Comparison of ENCODE assay signal across 25 mouse cellular contexts in the genomic region with DNA sequence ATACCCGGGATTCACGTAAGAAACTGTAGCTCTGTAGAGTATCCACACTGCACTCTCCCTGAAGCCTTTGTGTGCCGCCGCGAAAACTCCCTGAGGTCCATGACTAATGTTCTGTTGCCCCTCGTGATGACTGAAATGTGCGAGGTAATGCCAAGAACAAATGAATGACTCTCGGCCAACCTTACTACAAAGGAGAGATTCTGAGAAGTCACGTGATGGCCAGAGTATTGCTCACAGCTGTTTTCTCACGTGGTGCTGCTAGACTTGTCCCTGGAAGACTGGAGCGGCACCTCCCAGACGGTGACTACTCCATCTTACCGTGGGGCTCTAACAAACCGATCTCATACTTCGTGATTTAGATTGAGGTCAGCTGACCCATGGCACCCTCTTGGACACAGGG.
DNase-seq lines count a peak whose midpoint lies in the region; ATAC-seq and TF ChIP-seq lines count a peak whose summit lies in the region.
"Had no signal": no experiment of that assay in that cellular context is flagged by ENCODE, and none has a peak within 500 bp of the region (broad histone marks: within the 10 kb centered on the region; RNA-seq: fewer than 3 reads in every experiment).

No protein-coding gene starts in this region.

- no peaks in the 10 kb centered on the region for H3K36me3 ChIP-seq in lung, postnatal 0 days (ENCODE audit: insufficient read depth, low read length)
- H3K36me3 ChIP-seq in limb, embryonic 14.5 days (ENCODE audit: control insufficient read depth, insufficient read depth, low read length), result no peaks in the 10 kb centered on the region
- H3K36me3 ChIP-seq in forebrain, embryonic 14.5 days (ENCODE audit: control insufficient read depth, insufficient read depth, low read length), result no peaks in the 10 kb centered on the region
- no peaks in the 10 kb centered on the region for H3K36me3 ChIP-seq in hindbrain, embryonic 13.5 days
- H3K36me3 ChIP-seq: forebrain, embryonic 15.5 days; hindbrain, embryonic 10.5 days; limb, embryonic 12.5 days; lung, embryonic 15.5 days; midbrain, embryonic 12.5 days; neural tube, embryonic 13.5 days had no signal

- peak; percentile 12 for DNase-seq in gastrocnemius, postnatal 14 days
- DNase-seq in gastrocnemius, postnatal 4 days (ENCODE audit: low spot score in 2 of 2), result no peak
- peak; percentile 3 for DNase-seq in lung, postnatal 36 days
- DNase-seq in lung, postnatal 0 days (ENCODE audit: low spot score), result no peak
- peak; percentile 27 for DNase-seq in limb, embryonic 14.5 days (ENCODE audit: low spot score)
- no peak for DNase-seq in forebrain, embryonic 14.5 days (ENCODE audit: low spot score)
- DNase-seq: adrenal gland, adult 8-10 months; cerebellum, adult 2 months; cerebellum, postnatal 14 days; kidney, adult 2 months; lung, postnatal 4 days; right cerebral cortex, postnatal 4 days; thymus, postnatal 4 days had no signal

- no peak for TF ChIP-seq EP300 in lung, postnatal 0 days (IDR thresholded peaks at IDR 0.05)

- no peak for ATAC-seq in lung, postnatal 0 days
- ATAC-seq in limb, embryonic 14.5 days (ENCODE audit: low FRiP score, low read depth), result no peak
- no peak for ATAC-seq in forebrain, embryonic 14.5 days
- ATAC-seq in hindbrain, embryonic 13.5 days (ENCODE audit: low FRiP score), result no peak
- ATAC-seq: forebrain, embryonic 15.5 days; hindbrain, embryonic 16.5 days had no signal

- no peak overlapping the region for H3K4me3 ChIP-seq in lung, postnatal 0 days (ENCODE audit: low read depth, low read length)
- no peak overlapping the region for H3K4me3 ChIP-seq in limb, embryonic 14.5 days (replicated peaks; ENCODE audit: low read length)
- H3K4me3 ChIP-seq in forebrain, embryonic 14.5 days (ENCODE audit: low read depth, low read length), result no peak overlapping the region
- no peak overlapping the region for H3K4me3 ChIP-seq in hindbrain, embryonic 13.5 days
- H3K4me3 ChIP-seq: forebrain, embryonic 15.5 days; hindbrain, embryonic 10.5 days; limb, embryonic 12.5 days; lung, embryonic 15.5 days; megakaryocyte, embryonic 14.5 days; midbrain, embryonic 12.5 days; neural tube, embryonic 13.5 days had no signal

- TF ChIP-seq POLR2A in limb, embryonic 14.5 days (IDR thresholded peaks at IDR 0.05; ENCODE audit: borderline replicate concordance, extremely low read depth, insufficient read depth, insufficient read length), result no peak

- no peaks in the 10 kb centered on the region for H3K4me1 ChIP-seq in lung, postnatal 0 days (ENCODE audit: insufficient read depth, low read depth, low read length)
- H3K4me1 ChIP-seq in limb, embryonic 14.5 days (ENCODE audit: control insufficient read depth, insufficient read depth, low read length), result no peaks in the 10 kb centered on the region
- H3K4me1 ChIP-seq in forebrain, embryonic 14.5 days (ENCODE audit: control insufficient read depth, insufficient read depth, low read length), result no peaks in the 10 kb centered on the region
- no peaks in the 10 kb centered on the region for H3K4me1 ChIP-seq in hindbrain, embryonic 13.5 days (replicated peaks)
- H3K4me1 ChIP-seq: forebrain, embryonic 15.5 days; hindbrain, embryonic 10.5 days; limb, embryonic 12.5 days; lung, embryonic 15.5 days; megakaryocyte, embryonic 14.5 days; midbrain, embryonic 12.5 days; neural tube, embryonic 13.5 days had no signal

- 86% methylated on average over 15 of the region's 15 CpGs for WGBS in lung, postnatal 0 days
- WGBS in limb, embryonic 14.5 days, result 86% methylated on average over 15 of the region's 15 CpGs
- WGBS in forebrain, embryonic 14.5 days, result 92% methylated on average over 15 of the region's 15 CpGs
- WGBS in hindbrain, embryonic 13.5 days, result 79% methylated on average over 15 of the region's 15 CpGs

- no peak overlapping the region for H3K27ac ChIP-seq in lung, postnatal 0 days (ENCODE audit: low read length)
- no peak overlapping the region for H3K27ac ChIP-seq in limb, embryonic 14.5 days (replicated peaks; ENCODE audit: low read depth, low read length)
- H3K27ac ChIP-seq in forebrain, embryonic 14.5 days (ENCODE audit: low read depth, low read length), result no peak overlapping the region
- H3K27ac ChIP-seq in hindbrain, embryonic 13.5 days, result no peak overlapping the region
- H3K27ac ChIP-seq: forebrain, embryonic 15.5 days; hindbrain, embryonic 10.5 days; kidney, postnatal 0 days; limb, embryonic 12.5 days; lung, embryonic 15.5 days; midbrain, embryonic 12.5 days; neural tube, embryonic 13.5 days had no signal

- H3K4me2 ChIP-seq in lung, postnatal 0 days (replicated peaks; ENCODE audit: low read depth, low read length), result no peak overlapping the region
- H3K4me2 ChIP-seq in limb, embryonic 14.5 days (replicated peaks; ENCODE audit: low read depth, low read length, severe bottlenecking), result no peak overlapping the region
- no peak overlapping the region for H3K4me2 ChIP-seq in forebrain, embryonic 14.5 days (ENCODE audit: low read length)
- no peak overlapping the region for H3K4me2 ChIP-seq in hindbrain, embryonic 13.5 days
- H3K4me2 ChIP-seq: forebrain, embryonic 15.5 days; heart, embryonic 11.5 days; limb, embryonic 12.5 days; liver, embryonic 11.5 days; lung, embryonic 15.5 days; midbrain, embryonic 12.5 days; neural tube, embryonic 13.5 days had no signal

- no peak overlapping the region for H3K9ac ChIP-seq in lung, postnatal 0 days (replicated peaks; ENCODE audit: low read depth)
- no peak overlapping the region for H3K9ac ChIP-seq in limb, embryonic 14.5 days (ENCODE audit: low read depth, low read length, severe bottlenecking)
- no peak overlapping the region for H3K9ac ChIP-seq in forebrain, embryonic 14.5 days (ENCODE audit: low read length)
- H3K9ac ChIP-seq in hindbrain, embryonic 13.5 days, result no peak overlapping the region
- H3K9ac ChIP-seq: forebrain, embryonic 15.5 days; limb, embryonic 12.5 days; lung, embryonic 15.5 days; midbrain, embryonic 12.5 days; neural tube, embryonic 13.5 days had no signal

- intact Hi-C loops in gastrocnemius, postnatal 14 days (cut with DNase I; ENCODE audit: low total_unique reads), result no loop called here

- no peaks in the 10 kb centered on the region for H3K9me3 ChIP-seq in lung, postnatal 0 days (ENCODE audit: low read length)
- no peaks in the 10 kb centered on the region for H3K9me3 ChIP-seq in limb, embryonic 14.5 days (ENCODE audit: control insufficient read depth, low read length)
- no peaks in the 10 kb centered on the region for H3K9me3 ChIP-seq in forebrain, embryonic 14.5 days (replicated peaks; ENCODE audit: control insufficient read depth, low read length)
- no peaks in the 10 kb centered on the region for H3K9me3 ChIP-seq in hindbrain, embryonic 13.5 days
- H3K9me3 ChIP-seq: forebrain, embryonic 15.5 days; hindbrain, embryonic 10.5 days; limb, embryonic 12.5 days; lung, embryonic 15.5 days; midbrain, embryonic 12.5 days; neural tube, embryonic 13.5 days had no signal

- no peaks in the 10 kb centered on the region for H3K27me3 ChIP-seq in lung, postnatal 0 days (replicated peaks; ENCODE audit: insufficient read depth, low read length)
- H3K27me3 ChIP-seq in limb, embryonic 14.5 days (ENCODE audit: control insufficient read depth, insufficient read depth, low read length), result no peaks in the 10 kb centered on the region
- H3K27me3 ChIP-seq in forebrain, embryonic 14.5 days (replicated peaks; ENCODE audit: control insufficient read depth, insufficient read depth, low read length), result no peaks in the 10 kb centered on the region
- H3K27me3 ChIP-seq in hindbrain, embryonic 13.5 days, result no peaks in the 10 kb centered on the region
- H3K27me3 ChIP-seq: forebrain, embryonic 15.5 days; lung, embryonic 15.5 days; megakaryocyte, embryonic 14.5 days; midbrain, embryonic 12.5 days; neural tube, embryonic 13.5 days had no signal

- TF ChIP-seq CTCF in lung, postnatal 0 days (IDR thresholded peaks at IDR 0.05), result no peak

Comparison
In these comparisons a context has a peak if more than half of its experiments do, and no peak if none do; other contexts are left out.
1. DNase-seq: peak in gastrocnemius, postnatal 14 days (single experiment), lung, postnatal 36 days (single experiment) and limb, embryonic 14.5 days (single experiment); none in gastrocnemius, postnatal 4 days (0 of 2), lung, postnatal 0 days (single experiment) and forebrain, embryonic 14.5 days (single experiment).